Mouse (Mus musculus) kidney, adult 9 months (tissue): ENCODE results near the gene Tia1.

Experiments
- DNase-seq: peaks from one replicate; pipeline ENCODE4 v3.0.0; 2022

The Tia1 gene

DNA sequence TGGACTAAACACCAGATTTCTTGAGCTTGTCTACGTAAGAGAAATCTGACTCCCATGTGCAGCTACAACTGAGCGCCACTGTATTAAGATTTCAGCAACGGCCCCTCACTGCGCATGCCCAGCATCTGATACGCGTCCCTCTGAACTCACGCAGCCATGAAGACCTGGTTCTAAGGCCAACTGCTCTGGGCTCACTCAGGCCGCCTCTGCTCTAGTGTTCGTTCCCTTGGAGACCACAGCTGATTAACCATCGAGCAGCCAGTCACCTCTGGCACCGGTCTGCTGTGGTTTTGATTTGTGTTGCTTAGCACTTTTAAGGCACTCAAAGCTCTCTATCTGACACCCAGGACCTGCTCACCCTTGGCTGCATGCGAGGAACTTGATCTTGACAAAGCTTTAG, 16.7 kb upstream of the Tia1 start:
- peak; percentile 83 for DNase-seq

DNA sequence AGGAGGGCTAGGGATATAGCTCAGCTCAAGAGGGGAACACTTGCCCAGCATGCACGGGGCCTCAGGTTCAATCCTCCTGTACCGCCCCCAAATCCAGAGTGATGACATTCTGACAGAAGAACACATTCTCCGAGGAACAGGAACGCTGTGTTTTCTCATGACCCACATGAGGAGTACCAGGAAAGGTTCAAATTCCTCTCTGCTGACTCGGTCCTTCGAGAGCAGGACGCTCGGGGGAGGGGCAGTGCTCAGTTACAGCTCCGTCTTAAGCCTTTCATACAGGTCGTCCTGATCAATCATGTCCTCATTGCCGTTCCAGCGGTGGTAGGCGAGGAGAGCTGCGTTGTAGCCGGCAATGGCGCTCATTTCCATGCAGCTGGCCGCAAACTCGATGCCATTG, 15.6 kb upstream of the Tia1 start:
- peak; percentile 50 for DNase-seq

DNA sequence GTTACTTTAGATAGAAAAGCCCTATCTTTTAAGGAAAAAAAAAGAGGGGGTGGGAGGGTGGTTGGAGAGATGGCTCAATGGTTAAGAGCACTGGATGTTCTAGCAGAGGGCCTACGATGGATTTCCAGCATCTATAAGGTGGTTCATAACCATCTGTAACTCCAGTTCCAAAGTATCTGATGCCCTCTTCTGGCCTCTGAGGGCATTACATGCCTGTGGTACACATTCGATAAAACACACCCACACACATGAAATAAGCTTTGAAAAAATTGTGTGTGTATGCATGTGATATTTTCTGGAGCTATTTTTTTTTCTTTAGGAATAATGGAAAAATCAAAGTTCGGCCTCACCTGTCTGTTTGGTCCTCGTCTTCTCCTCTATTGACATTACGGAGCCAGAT, 12.7 kb upstream of the Tia1 start:
- no peak for DNase-seq

DNA sequence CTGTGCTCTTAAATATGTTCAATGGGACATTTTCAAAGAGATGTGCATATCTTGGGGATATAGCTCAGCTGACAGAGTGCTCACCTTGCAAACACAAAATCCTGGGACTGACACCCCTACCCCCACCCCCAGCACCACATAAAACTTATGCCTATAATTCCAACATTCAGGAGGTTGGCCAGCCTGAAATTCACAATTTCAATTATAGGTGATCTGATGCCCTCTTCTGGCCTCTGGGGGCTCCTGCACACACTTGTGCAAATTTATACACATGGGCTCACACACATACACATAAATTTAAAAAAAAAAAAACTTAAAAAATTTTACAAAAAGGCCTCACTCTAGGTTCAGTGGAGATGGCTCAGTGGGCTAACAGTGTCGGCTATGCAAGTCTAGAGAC, 10.8 kb upstream of the Tia1 start:
- DNase-seq: no peak

DNA sequence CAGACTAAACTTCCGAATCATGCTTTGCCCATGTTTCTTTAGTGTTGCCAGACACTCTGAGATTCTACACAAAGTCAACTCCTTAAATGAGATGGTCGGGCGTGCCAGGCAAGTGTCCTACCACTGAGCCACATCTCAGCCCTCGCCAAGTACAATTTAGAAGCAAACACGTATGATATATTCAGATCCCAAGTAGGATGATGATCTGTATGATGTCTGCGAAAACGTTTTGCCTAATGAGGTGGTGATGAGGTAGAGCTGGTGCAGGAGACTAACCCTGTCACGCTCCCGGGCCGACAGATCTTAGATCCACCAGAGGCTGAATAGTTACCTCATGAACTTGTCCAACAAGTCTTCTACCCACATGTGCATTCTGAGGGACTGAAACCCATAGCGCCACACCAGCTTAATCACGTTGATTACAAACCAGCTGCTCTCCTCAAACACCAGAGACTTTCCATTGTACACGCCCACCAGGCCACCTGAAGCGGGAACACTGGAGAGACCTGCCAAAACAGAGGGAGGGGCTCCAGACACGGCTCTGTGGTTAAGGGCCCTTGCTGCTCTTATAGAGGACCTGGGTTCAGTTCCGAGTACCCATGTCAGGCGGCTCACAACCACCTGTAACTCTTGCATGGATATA, 9.8 kb upstream of the Tia1 start:
- no peak for DNase-seq

DNA sequence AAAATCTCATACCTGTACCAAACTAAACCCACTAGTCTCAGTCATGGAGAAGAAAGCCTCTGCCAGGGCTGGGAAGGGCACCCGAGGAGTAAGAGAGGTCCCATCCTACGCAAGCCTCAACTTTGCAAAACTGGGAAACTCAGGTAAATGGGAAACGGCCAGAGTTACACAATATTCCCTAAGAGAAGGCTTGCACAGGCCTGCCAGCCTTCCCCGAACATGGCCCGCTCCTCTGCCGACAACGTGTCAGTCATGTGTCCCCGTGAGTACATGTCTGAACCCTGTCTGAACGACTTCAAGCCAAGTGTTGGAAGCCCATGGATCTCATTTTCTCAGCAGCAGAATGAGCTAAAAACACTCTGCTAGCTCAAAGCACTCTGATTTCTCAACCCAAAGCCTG, 9.0 kb upstream of the Tia1 start:
- DNase-seq: no peak

DNA sequence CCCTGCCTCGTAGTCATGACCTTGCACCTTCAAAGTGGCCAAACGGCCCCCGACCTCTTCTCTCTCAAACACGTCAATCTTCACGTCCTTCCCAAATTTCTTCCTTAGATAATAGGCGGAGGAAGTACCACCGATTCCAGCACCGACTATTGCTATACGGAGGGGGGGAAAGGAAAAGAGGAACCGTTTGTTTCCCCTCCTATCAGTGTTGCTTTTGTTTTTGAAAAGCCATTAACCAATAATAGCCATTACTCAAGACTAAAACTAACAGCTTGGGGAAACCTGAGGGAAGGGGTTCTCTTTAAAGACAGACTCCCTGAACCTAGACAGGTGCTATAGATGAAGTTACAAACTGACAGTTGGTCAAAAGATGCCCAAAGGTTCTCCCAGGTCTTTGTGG, 8.1 kb upstream of the Tia1 start:
- no peak for DNase-seq

DNA sequence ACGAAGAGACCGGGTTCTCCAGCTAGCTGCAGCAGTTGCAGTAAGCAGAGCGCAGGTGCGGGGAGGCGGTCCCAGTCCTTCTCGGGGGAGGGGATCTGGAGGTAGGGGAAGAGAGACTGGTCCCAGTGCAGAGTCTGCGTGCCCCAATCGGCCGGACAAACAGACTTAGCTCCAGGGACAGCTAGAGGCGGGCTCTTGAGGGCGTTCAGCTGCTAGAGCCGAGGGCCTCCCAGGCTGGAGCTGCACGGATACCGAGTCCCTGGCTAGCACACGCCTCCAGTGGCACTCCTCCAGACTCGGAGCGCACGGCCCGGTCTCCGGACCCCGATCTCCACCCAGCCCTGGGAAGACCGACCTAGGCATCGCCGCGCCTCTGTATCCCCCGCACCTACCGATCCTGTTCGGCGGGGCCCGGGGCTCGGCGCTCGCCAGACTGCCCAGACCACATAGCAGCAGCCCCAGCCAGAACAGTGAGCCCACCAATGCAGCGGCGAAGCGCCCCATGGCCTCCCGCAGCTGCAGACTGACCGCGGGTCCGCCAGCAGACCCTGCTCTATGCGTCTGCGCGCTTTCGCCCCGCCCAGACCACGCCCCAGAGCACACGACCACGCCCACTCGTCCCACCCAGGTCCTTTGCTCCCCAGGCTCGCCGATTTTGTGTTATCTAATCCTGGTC, 7.3 kb upstream of the Tia1 start, which contains the start of gene Pcyox1:
Gene Pcyox1 (minus strand): TSS at position 574 of the 676 bp plus-strand sequence.
- peak; percentile 90 for DNase-seq

DNA sequence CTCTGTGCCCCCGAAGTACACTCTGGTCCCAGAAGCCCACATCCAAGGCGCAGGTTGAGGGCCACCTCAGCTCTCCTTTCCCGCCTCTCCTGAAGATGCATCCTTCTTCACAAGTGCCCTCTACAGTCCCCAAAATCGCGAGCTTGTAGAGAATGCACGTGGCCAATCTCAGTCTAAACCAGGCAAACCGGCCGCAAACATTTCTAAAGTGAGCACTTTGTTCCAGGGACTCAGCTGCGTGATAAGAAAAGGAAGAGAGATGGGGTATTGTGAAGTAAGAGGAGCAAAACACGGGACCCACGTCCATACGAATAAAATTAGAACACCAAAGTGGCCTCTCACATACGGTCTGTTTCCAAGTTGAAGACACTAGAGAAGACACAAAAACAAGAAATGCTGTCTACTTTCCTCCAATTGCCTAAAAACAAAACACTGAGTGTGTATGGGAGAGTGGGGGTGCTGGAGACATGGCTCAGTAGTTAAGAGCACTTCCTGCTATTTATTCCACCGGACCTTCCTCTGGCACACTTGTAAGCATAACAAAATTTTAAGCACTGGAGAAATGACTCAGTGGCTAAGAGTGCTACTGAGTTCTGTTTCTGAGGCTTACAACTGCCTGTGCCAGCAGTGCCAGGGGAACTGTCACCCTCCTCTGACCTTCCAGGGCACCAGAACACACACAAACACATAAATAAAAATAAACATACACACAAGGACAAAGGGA, 6.6 kb upstream of the Tia1 start:
- DNase-seq: no peak

DNA sequence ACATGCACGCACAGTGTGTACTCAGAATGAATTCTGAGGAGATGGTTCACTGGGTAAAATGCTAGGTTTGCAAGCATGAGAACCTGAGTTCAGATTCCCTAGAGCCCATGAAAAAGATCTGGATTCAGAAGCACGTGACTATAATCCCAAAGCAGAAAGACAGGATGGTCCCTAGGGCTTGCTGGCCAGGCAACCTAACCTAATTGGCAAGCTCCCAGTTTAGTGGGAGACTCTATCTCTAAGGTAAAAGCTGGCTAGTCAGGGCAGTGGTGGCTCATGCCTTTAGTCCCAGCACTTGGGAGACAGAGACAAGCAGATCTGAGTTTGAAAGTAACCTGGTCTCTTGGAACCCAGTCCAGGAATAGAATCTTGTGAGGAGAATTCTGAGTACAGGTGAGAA, 5.0 kb upstream of the Tia1 start:
- DNase-seq: no peak

DNA sequence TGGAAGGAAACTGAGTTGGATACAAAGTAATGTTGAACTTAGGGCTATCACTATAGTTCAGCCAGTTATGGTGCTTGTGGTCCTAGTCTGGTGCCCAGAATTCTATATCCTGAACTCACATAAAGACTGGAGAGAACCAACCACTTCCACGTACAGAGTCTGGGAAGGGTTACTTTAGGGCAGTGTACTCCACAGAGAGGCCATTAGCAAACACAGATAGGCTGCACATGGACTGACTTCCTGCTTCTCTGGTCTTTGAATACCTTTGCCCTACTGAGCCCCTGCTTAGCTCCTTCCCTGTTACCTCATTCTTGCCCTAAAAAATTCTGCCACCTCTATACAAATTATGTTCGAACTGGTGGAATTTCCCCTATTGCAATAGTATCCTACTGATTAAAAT, 4.0 kb upstream of the Tia1 start:
- DNase-seq: no peak

DNA sequence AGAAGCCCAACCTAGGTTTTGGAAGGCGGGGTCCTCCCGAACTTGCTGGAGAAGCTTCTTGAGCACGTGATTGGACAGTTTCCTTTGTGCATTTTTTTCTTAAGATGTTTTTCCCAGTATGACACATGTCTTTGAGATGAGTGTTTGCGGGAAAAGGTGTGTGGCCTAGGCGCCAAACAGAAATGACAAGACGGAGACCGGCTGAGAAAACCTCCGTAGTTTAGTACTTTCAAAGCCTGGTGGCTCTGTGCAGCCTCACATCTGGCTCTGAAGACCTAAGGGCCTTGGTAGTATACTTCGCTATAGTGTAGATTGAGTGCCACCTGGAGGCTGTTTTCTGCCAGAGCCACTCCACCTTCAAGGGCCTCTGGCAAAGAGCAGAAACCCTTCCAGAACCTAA, 3.0 kb upstream of the Tia1 start:
- DNase-seq: peak; percentile 93

DNA sequence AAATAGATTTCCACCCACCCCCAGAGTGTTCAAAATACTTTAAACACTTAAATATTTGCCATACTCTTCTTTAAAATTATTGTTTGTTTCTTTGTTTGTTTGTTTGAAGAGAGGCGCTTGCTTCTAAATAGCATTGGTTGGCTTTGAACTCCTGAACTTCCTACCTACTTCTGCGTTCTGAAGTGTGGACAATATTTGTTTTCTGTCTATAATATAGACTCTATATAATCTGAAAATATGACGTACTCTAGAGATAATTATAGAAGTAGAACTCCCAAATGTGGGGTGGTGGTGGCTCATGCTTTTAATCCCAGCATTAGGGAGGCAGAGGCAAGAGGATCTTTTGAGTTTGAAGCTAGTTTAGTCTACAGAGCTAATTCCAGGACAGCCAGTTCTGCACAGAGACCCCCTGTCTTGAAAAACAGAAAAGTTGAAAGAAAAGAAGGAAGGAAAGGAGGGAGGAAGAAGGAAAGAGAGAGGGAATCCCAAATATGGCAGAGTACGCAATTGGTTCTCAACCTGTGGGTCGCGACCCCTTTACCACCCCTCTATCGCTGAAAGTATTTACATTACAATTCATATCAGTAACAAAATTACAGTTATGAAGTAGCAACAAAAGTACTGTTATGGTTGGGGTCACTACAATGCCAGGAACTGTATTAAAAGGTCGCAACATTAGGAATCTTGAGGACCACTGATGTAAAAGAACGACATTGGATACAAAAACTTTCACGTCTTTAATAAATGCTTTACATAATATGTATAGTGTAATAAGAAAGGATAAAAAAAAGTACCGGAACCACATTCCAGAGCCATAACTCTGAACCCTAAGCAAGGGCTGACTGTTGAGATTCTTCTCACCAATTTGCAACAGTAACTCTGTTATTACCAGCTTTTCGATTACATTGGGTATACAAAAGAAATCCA, 1.1 kb upstream of the Tia1 start:
- no peak for DNase-seq

DNA sequence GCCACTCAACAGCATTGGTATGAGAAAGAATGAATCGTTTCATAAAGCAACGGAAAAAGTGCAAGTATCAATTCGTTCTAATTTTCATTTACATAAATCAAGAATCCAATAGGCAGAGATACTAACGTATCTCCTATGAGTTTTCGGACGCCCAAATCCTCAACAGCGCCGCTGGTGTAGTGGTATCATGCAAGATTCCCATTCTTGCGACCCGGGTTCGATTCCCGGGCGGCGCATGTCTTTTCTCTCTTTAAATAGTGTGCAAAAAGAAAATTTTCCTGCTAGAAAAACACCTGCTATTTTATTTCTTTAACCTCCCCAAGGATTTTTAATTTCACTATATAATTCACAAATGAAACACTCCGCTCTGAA, 305 bp upstream of the Tia1 start:
- peak; percentile 95 for DNase-seq

DNA sequence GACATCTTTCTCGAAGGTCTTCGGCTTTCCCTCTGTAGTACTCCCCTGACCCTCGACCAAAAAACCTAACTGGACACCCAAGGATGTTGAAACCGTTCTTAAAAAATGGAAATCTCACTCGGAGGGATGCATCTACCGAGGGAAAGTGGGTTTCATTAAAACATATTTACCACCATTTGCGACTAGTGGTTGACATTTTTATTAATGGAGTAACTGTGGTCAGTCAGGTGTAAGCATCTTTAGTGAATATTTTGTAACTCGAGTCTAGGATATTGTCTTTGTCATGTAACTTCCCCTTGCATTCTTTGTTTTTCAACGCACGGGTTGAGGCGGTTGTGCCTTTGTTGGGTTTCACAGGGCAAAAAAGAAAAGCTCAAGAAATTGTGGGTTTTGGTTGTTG, 977 bp downstream of the Tia1 start:
- no peak for DNase-seq

DNA sequence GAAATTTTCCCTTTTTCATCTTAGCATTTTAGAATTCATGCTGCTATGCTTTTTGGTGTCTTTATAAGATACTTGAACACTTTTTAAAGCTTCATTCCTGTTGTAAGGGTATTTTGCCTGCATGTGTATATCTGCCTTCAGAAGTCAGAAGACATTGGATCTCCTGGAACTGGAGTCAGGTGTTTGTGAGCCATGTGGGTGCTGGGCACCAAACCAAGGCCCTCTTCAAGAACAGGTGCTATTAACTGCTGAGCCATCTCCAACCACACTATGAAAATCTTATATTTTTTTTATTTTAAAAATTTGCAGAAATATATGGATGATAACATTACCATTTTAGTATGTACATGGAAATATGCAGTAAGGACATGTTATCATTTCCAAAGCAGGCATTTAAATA, 2.3 kb downstream of the Tia1 start:
- DNase-seq: no peak

DNA sequence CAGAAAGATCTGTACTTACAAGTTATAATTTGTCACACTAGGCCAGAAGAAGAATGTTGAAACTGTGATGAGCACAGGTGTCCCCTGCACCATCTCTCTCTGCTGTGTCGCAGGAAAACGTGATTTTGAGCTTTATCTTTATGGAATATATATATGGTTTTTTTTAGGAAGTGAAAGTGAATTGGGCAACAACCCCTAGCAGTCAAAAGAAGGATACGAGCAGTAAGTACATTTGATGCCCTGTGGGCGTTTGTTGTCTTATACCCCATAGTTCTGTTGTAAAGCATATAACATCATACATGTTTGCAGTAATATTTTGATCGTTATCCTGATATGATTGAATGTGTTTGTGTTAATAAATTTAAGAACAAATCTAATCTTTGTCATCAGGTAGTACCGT, 14.7 kb downstream of the Tia1 start:
- no peak for DNase-seq

DNA sequence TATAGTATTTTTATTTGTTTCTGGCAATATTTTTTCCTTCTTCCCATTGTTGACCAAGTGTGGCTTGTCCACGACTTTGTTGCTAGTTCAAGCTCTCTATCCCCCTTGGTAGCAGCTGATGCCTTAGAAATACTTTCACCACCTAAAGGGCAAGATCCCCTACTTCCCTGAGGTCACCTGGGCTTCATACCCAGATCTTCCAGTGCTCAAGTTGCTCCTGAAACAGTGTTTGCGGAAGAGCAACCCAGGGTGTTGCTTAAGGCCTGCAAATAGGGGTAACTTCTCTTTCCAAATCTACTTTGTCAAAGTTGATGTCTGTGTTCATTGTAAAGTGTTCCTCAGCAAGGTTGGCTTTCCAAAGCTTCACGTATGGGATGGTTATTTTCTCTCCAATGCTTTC, 15.2 kb downstream of the Tia1 start:
- no peak for DNase-seq

DNA sequence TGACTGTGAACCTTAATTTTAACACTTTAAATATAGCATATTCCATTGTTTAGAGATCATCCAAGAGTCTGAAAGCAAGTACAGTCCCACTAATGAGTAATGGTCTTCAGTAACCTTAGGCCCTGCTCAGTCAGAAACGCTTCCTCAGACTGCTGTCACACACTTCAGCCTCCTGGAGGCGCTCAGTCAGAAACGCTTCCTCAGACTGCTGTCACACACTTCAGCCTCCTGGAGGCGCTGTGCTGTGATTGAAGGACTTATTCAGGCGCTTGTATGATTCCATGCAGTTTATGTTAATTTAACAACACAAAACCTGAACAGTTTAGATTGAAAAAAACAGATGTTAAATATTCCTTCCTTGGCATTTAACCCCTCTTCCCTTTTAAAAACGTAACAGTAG, 16.5 kb downstream of the Tia1 start:
- no peak for DNase-seq

DNA sequence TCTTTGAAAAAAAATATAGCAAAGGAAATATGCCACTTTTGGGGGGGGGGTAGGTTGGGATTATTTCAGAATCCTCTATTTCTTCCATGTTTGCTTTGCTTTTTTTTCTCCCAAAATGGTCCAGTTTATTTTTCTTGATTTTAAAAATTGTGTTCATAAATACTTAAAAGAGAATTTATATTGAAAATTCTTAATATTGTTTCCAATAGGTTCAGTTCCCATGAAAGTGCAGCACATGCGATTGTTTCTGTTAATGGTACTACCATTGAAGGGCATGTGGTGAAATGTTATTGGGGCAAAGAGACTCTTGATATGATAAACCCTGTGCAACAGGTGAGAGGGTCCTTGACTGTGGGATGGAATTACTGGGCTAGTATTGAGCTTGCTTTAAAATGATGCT, 22.3 kb downstream of the Tia1 start, which contains the start of gene Gm44790:
Gene Gm44790 (plus strand): TSS at position 301 of the 400 bp plus-strand sequence.
- no peak for DNase-seq

DNA sequence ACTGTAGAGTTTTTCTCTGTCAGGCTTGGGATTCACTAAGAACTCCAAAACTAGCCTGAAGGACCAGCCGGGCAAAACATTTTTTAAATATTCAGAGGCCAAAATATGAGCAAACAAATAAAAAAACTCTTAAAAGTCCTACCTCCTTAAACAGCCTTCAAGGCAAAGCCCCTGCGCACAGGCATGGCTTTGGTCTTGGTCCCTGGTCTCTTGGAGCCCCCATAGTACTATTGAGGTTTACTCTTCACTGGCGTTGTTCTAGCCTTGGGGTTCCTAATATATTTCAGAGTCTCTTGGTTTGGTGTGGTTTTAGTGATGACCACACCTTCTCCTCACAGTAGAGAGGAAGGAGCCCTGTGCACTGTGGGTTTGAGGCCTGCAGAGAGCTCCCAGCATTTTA, 27.5 kb downstream of the Tia1 start:
- DNase-seq: no peak

DNA sequence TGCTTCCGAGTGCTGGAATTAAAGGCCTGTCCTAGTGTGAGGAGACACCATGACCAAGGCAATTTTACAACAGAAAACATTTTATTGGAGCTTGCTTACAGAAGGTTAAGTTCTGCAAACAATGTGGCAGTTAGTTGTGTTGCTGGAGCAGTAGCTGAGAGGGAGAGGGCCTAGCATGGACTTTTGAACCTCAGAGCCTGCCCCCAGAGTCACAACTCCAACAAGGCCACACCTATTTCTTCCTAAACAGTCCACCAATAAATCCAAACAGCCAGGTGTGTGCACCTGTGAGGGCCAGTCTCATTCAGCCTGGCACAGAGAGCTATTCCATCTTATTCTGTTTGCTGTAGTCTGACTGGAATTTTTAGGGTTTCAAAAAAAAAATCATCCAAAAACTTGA, 29.7 kb downstream of the Tia1 start:
- no peak for DNase-seq

DNA sequence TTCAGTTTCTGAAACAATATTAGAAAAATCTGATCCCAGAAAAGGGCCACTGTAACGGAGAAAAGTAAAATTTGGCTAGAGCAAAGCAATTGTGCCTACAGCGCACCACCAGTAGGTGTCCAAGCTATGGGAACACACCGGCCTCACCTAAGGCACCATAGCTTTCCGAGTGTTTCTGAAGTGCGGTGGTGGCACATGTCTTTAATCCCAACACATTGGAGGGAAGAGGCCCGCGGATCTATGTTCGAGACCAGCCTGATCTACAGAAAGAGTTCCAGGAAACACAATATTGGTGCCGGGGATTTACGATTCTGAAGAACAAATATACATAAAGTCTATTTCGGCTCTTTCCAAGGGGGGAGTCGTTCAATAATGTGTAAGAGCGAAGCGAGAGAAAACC, 33.7 kb downstream of the Tia1 start:
- DNase-seq: peak; percentile 72
